Mouse (Mus musculus) kidney, postnatal 4 days (tissue): ENCODE measurements at regions not wholly inside any gene's neighbourhood (a gene's known extent, or its start where the extent isn't known, plus 50 kb on each side); places are given as distances from the start of the nearest gene placed in this dataset.
"Not testable (repeated sequence)": the region's sequence is repeated elsewhere in the genome, so short reads cannot be mapped to it uniquely, and the experiment has no call there.

ENCODE experiments used
- DNase-seq, 2 experiments: peaks; one replicate each; pipeline ENCODE4 v3.0.0; 2021; ENCODE audit warnings: mixed read lengths in 2 of 2

DNA sequence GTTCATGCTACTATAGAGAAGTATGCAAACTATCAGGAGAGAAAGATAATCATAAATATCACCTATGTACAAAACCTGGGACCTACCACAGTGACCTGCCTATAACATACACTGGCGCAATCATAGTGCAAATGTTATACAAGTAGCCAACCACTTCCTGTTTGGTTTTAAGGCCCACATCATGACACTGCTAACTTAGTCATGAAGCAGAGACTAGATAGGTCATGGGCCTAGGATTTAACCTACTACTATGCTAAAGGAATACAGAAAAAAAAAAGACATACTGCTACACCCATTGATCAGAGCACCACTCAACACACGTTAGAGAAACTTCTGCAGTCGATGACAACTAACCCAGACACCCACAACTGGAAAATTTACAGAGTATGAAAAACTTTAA is 498.6 kb upstream of the Acvr2a start:
- DNase-seq: no peak

GRCm38 (mm10) chr2:48316180-48316889 is 497.6 kb upstream of the Acvr2a start:
- DNase-seq: peak in 1 of 2 experiments; percentile 2

- DNase-seq: peak in 1 of 2 experiments; percentile 4
These were observed 496.1 kb upstream of the Acvr2a start for GRCm38 (mm10) chr2:48317821-48318220.

GRCm38 (mm10) chr2:48318384-48319030 is 495.4 kb upstream of the Acvr2a start:
- peak in 1 of 2 experiments; percentile 2 for DNase-seq

DNA sequence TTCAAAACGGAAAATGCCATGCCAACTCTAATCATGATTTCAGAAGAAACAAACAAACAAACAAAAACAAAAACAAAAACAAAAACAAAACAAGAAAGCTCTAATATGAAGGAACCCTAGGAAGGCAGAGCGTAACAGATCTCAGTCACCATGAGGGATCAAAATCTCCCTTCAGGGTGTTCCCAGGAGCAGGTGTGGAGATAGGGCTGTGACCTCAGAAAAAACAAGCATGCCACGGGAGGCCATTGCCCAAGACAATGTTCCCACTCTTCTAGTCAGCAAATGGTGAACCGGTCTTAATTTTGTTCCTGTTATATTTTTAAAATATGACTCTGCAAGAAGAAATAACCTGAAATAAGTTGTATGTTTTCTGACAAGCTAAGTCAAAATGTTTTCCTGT is 492.4 kb upstream of the Acvr2a start:
- DNase-seq: no peak

DNA sequence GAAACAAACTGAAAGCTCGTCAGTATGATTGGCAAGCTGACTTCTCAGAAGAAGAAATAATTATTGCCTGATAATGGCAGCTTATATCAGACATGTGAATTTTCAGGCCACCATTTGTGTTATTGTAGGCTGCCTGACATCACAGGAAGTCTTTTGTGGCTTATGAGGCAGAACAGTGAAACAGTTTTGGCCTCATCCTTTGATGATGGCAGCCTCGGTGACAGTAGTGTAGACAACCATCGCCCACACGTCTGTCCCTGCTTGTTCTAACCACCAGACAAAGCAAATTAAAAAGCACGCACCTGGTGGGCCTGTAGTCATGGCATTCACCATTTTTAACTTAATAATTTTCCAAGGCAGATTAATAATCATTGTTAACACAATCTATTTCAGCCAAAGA is 491.6 kb upstream of the Acvr2a start:
- no peak for DNase-seq

DNA sequence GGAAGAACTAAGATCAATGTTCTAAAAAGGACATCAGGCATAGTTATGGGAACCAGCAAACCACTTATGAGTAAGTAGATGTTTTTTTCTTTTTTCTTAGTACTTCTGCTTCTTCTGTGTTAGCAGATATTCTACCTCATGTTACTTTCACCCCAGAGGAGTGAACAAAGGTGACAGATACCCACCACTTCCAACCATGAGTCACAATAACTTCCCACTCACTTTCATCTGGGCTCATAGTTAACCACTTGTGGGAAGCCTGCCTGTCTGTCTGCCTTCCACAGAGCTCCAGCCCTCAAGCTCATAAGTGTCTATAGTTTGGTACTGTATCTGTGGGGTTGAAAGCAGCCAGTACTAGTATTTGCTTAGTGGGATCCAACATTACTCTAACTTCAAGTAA is 485.7 kb upstream of the Acvr2a start:
- DNase-seq: no peak

DNA sequence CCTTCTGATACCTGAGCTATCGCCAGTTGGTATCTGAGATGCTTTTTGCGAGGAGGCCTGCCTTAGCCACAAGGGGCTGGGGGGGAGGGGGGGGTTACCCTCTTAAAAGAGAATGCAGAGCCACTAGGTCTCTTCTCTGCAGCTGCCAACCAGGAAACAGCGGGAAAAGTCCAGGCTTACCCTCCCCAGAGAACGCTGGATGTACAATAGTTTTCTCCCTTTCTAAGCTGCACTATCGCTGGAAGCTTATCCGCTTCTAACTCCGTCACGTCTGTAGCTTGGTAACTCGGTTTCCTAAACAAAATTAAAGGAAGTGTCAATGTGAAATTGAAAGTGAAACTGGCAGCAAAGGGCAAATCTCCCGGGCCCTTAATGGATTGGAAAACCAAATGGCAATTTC is 481.1 kb upstream of the Acvr2a start:
- DNase-seq: peak in 1 of 2 experiments; percentile 8

DNA sequence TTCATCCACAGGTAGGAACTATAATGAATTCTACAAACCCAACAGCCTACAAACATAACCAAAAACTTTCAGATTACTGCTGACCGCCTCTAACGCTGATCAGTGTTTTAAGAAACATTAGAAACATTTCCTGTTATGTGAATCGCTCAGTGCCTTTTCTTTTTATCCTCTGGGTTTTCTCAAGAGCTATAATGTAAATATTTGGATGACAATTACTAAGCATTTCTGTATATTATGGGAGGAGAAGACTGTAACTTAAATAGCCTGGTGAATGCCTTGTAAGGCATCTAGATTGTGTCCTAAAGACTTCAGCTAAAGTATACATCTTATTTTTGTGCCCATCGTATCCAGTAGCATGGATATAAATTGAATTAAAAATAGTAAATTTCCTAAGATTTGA is 465.9 kb upstream of the Acvr2a start:
- DNase-seq: no peak

DNA sequence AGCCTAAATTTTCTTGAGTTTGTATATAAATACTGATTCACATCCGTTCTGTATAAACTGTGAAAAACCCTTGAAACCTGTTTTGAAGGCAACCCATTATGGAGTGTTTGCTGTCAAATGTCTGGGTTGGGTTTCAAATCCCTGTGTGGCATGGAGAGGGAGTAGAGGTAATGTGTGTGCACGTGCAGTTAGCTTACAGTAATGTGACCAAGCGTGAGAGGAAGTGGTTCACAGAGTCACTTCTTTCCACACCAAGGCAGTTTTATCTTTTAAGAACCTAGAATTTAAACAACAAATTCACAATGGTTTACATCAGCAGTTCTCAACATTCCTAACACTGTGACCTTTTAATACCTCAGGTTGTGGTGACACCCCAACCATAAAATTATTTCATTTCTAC is 464.1 kb upstream of the Acvr2a start:
- DNase-seq: no peak

DNA sequence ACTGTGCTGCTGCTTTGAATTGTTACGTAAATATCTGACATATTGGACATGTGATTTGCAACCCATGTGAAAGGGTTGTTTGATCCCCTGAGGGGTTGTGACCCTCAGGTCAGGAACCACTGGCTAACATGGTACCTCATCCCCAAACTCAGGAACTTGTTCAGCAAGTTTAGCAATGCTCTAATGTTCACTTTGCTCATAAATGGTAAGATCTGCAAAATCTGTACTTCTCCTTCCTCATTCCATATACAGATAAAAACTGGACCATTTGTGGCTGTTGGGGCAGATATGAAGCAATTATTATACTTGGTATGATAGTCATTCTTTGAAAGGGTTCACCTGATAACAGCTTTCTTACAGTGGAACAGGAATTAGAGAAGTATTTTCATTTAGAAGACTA is 463.7 kb upstream of the Acvr2a start:
- no peak for DNase-seq

DNA sequence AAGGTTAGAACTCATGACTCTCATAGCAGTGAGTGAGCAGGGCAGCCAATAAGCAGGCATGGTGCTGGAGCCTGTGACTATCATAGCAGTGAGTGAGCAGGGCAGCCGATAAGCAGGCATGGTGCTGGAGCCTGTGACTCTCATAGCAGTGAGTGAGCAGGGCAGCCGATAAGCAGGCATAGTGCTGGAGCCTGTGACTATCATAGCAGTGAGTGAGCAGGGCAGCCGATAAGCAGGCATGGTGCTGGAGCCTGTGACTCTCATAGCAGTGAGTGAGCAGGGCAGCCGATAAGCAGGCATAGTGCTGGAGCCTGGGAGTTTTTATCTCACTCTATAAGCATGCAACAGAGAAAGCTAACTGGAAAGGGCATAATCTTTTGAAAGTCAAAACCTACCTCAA is 442.3 kb upstream of the Acvr2a start:
- not testable (repeated sequence) for DNase-seq

DNA sequence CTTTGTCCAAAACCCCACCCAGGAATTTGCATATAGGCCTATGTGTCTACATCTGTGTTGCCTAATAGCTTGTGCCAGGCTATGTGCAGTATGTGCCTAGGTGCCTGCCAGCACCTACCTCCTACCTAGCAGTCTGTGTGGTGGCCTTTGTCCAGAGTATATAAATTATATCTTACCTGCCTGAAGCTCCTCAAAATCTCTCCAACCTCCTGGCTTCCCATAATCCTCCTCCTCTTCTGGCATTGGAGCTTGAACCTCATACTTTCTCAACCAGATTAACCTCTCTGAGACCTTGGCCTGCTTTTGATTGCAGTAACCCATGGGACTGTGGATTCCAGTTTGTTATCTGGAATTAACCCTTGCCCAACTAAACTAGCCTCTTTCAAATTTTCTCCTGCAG is 440.8 kb upstream of the Acvr2a start:
- DNase-seq: no peak

DNA sequence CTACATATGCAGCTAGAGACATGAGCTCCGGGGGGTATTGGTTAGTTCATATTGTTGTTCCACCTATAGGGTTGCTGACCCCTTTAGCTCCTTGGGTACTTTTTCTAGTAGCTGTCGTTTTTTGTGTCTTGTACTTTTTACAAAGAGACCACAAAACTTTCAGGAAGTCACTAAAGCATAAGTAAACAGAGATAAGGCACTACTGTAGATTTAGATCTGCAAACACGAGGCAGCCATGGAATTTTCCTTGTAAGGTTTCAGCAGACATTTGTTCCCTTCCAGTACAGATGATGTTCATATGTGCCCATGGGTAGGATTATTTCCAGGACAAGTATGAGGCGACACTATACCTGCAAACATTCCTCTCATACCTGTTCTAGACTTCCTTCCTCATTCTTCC is 439.6 kb upstream of the Acvr2a start:
- no peak for DNase-seq

GRCm38 (mm10) chr2:48378160-48378559 is 435.7 kb upstream of the Acvr2a start:
- DNase-seq: no peak

DNA sequence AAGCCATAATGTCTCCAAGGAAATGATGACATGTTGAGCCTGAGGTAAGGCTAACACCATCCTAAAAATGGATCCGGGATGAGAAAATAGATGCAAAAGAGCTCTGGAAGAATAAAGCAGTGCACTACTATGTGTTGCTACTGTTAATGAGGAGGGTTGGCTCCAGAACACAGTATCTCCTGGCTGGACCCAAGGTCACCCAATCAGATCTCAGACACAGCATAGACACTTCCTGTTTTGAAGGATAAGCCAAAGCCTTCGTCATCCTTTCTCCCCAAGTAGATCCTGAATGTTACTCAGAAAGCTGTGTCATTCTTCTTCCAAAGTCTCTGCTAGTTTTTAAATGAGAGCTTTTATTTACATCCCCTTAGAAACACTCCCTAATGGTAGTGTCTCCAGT is 435.2 kb upstream of the Acvr2a start:
- no peak for DNase-seq

DNA sequence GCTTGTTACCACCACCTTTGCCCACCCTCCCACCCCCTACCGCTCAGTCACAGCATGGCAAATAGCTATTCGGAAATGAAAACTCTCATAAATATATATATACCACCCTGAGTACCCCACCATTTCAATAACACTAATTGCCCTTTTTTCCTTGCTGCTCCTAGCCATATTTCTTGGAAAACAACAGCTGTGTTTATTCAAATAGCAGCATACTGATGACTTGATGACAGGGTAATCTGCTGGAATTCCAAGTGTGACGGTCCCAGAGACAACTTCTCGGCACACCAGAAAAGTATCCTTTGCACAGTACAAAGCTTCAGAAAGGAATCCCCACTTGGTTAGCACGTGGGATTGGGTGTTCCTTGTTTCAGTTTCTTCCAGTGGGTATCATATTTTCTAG is 433.8 kb upstream of the Acvr2a start:
- no peak for DNase-seq

DNA sequence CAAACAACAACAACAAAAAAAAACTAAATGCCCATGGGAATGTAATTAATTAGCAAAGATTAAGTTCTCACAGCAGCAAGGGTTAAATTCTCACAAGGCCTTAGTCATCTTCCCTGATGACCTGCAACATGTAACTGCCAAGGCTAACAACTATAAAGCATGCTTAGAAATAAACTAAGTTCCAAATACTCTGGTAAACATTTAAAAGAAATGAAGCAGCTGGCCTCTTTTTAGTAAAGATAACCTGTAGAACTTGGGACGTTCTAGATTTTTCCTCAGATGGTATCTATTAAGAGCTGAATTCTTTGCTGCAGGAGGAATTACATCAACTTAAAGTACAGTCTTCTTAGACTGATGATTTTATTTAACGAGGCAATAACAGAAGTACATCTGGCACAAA is 433.1 kb upstream of the Acvr2a start:
- no peak for DNase-seq

DNA sequence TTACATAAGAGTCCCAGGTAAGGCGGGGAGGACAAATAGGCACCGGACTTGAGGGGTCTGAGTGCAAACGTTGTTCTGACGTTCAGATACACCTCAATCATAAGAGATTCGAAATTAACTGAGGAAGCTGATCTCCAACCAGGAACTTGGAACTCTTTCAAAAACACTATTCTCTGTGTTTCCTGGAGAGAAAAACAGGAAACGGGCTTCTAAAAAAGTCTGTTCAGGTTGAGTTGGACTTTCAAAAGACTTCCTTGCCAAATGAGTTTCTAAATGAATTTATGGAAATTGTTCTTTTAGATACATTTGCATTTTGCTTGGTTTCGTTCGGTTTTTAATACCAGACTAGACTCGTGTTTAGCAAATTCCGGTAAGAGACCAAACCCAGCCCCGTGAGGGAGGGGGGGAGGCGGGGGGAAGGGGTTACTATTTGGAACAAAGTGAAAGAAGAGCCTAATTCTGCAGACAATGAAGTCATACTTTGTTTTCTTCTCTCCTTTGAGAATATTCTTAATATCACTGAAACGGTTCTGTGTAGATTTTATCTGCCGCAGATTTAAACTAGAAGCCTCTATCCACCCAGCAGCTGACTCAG is 432.3 kb upstream of the Acvr2a start:
- peak in 1 of 2 experiments; percentile 22 for DNase-seq

GRCm38 (mm10) chr2:48398504-48398903 is 415.4 kb upstream of the Acvr2a start:
- no peak for DNase-seq

DNA sequence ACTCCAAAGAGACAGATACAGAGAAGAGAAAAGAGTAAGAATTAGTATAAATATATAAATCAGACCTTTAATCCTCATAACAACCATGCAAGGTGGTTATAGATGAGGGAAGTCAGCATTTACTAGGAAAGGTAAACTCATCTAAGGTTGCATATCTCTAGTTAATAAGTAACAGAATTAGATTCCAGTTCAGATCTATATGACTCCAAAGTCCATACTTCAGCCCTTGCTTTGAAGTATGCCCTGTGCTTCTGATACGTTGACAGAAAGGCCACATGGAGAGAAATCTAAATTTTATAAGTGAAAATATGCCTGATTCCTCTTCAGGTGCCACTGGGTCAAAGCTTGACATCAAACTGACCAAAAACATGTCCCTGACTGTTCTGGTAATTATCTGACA is 414.7 kb upstream of the Acvr2a start:
- DNase-seq: no peak

DNA sequence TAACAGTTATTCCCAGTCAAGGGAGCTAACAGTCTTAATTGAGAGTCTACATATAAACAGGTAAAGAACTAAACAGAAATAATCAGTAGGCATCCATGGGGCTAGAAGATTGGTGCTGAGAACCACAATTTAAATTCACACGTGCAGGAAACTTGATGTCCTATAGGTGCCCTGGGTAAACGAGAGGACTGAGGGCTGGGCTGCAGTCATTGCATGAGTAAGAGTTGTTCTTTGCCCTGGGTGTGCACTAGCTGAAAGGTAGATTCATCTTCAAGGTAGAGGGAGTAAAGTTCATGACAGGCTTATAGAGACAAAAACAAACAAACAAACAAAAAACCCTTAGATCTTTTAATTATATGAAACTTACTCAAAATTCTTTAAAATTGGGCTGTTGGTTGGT is 411.1 kb upstream of the Acvr2a start:
- no peak for DNase-seq

- no peak for DNase-seq
These were observed 409.4 kb upstream of the Acvr2a start for GRCm38 (mm10) chr2:48404460-48404859.

DNA sequence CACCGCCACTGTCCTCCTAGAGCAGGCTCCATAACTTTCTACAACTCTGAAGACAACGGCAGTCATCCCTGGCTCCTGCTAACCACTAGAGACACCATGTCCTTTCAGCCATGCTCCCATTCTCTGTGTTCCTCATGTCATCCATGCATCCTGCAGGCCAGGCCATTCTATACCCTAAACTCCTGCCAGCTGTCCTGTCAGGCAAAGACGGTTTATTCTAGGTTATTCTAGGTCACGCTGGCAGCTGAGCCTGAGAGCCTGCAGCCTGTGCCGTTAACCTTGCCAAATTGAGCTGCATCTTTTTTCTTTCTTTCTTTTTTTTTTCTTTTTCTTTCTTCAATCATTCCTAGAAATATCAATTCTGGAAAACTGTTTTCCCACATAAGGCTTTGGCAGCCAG is 406.0 kb upstream of the Acvr2a start:
- no peak for DNase-seq
